Mouse (Mus musculus) testis, postnatal 10 days (tissue): ENCODE measurements around the gene Pxdc1.

ENCODE experiments used
- DNase-seq: peaks from one replicate; pipeline ENCODE4 v3.0.0; 2021; ENCODE audit warnings: low spot score

Gene Pxdc1

GRCm38 (mm10) chr13:34653391-34653790 lies at the start of gene Pxdc1:
Gene Pxdc1 (minus strand): TSS chr13:34653486.
- peak; percentile 57 for DNase-seq

- no peak for DNase-seq
Observed at GRCm38 (mm10) chr13:34700630-34701029, 47.3 kb upstream of the Pxdc1 start.

- no peak for DNase-seq
Observed at GRCm38 (mm10) chr13:34700091-34700490, 46.8 kb upstream of the Pxdc1 start.

- DNase-seq: no peak
Observed at GRCm38 (mm10) chr13:34696734-34697332, 43.5 kb upstream of the Pxdc1 start.

GRCm38 (mm10) chr13:34693111-34693510 lies 39.8 kb upstream of the Pxdc1 start:
- DNase-seq: no peak

GRCm38 (mm10) chr13:34691049-34691448 lies 37.8 kb upstream of the Pxdc1 start:
- no peak for DNase-seq

- no peak for DNase-seq
Observed at GRCm38 (mm10) chr13:34685008-34685765, 31.9 kb upstream of the Pxdc1 start.

- DNase-seq: no peak
Observed at GRCm38 (mm10) chr13:34683762-34684488, 30.6 kb upstream of the Pxdc1 start.

- no peak for DNase-seq
Observed at GRCm38 (mm10) chr13:34683270-34683669, 30.0 kb upstream of the Pxdc1 start.

GRCm38 (mm10) chr13:34676507-34676906 lies 23.2 kb upstream of the Pxdc1 start:
- DNase-seq: no peak

GRCm38 (mm10) chr13:34675847-34676383 lies 22.6 kb upstream of the Pxdc1 start:
- DNase-seq: no peak

- no peak for DNase-seq
Observed at GRCm38 (mm10) chr13:34673354-34673753, 20.1 kb upstream of the Pxdc1 start.

- no peak for DNase-seq
Observed at GRCm38 (mm10) chr13:34669919-34670865, 16.9 kb upstream of the Pxdc1 start.

GRCm38 (mm10) chr13:34667197-34667596 lies 13.9 kb upstream of the Pxdc1 start:
- DNase-seq: no peak

GRCm38 (mm10) chr13:34665074-34665473 lies 11.8 kb upstream of the Pxdc1 start:
- DNase-seq: no peak

- DNase-seq: no peak
Observed at GRCm38 (mm10) chr13:34663762-34664161, 10.5 kb upstream of the Pxdc1 start.

- DNase-seq: no peak
Observed at GRCm38 (mm10) chr13:34659507-34659906, 6.2 kb upstream of the Pxdc1 start.

GRCm38 (mm10) chr13:34656351-34656750 lies 3.1 kb upstream of the Pxdc1 start:
- no peak for DNase-seq

- peak; percentile 74 for DNase-seq
Observed at GRCm38 (mm10) chr13:34652353-34653241, 689 bp downstream of the Pxdc1 start.

GRCm38 (mm10) chr13:34652016-34652352 lies 1.3 kb downstream of the Pxdc1 start:
- DNase-seq: no peak
